Mouse (Mus musculus) kidney, adult 11 months (tissue): ENCODE data around the gene C87436.

Source experiments
- DNase-seq: peaks from one replicate; pipeline ENCODE4 v3.0.0; 2022

Gene C87436

DNA sequence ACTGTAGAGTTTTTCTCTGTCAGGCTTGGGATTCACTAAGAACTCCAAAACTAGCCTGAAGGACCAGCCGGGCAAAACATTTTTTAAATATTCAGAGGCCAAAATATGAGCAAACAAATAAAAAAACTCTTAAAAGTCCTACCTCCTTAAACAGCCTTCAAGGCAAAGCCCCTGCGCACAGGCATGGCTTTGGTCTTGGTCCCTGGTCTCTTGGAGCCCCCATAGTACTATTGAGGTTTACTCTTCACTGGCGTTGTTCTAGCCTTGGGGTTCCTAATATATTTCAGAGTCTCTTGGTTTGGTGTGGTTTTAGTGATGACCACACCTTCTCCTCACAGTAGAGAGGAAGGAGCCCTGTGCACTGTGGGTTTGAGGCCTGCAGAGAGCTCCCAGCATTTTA, 6.6 kb upstream of the C87436 start:
- no peak for DNase-seq

DNA sequence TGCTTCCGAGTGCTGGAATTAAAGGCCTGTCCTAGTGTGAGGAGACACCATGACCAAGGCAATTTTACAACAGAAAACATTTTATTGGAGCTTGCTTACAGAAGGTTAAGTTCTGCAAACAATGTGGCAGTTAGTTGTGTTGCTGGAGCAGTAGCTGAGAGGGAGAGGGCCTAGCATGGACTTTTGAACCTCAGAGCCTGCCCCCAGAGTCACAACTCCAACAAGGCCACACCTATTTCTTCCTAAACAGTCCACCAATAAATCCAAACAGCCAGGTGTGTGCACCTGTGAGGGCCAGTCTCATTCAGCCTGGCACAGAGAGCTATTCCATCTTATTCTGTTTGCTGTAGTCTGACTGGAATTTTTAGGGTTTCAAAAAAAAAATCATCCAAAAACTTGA, 4.5 kb upstream of the C87436 start:
- no peak for DNase-seq

DNA sequence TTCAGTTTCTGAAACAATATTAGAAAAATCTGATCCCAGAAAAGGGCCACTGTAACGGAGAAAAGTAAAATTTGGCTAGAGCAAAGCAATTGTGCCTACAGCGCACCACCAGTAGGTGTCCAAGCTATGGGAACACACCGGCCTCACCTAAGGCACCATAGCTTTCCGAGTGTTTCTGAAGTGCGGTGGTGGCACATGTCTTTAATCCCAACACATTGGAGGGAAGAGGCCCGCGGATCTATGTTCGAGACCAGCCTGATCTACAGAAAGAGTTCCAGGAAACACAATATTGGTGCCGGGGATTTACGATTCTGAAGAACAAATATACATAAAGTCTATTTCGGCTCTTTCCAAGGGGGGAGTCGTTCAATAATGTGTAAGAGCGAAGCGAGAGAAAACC, 463 bp upstream of the C87436 start:
- peak; percentile 55 for DNase-seq

DNA sequence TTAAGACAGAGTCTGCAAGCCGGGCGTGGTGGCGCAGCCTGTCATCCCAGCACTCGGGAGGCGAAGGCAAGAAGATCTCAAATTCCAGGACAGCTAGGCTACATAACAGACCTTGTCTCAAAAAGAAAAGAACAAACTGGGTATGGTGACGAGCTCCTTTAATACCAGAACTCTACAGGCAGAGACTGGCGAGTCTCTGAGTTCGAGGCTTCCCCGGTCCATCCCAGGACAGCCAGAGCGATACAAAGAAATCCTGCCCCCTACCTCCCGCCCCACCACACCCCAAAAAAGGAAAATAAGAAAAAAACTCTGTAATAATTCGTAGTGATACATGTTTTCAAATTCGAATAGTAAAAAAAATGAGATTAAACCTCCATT, 934 bp downstream of the C87436 start:
- no peak for DNase-seq

DNA sequence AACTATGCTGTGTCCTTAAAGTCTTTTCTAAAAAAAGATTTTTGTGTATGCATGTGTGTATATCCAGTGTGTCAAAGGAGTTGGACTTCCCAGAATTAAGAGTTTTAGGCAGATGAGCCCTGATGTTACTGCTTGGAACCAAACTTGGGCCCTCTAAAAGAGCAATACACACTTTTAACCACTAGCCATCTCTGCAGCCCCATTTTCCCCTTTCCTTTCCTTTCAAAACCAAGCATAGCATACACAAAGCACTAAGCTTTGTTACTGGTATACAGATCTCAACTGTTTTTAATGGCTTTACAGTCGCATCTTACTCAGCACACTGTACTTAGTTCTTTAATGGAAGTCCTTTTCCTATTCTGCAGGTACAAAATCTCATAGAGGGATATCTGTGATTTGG, 1.4 kb downstream of the C87436 start:
- no peak for DNase-seq

DNA sequence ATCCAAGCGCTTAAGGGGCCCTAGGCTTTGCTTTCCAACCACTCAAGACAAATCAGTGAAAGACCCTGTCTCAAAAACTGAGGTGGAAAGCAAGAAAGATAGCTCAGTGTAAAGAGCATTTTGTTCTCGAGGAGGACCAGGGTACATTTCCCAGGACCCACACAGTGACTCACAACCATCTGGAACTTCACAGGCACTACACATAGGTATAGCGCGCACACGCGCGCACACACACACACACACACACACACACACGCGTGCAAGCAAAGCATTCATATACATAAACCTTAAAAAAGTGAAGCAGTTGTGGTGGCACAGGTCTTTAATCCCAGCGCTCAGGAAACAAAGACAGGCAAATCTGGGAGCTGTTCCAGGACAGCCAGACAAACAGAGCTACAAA, 3.4 kb downstream of the C87436 start:
- DNase-seq: no peak

DNA sequence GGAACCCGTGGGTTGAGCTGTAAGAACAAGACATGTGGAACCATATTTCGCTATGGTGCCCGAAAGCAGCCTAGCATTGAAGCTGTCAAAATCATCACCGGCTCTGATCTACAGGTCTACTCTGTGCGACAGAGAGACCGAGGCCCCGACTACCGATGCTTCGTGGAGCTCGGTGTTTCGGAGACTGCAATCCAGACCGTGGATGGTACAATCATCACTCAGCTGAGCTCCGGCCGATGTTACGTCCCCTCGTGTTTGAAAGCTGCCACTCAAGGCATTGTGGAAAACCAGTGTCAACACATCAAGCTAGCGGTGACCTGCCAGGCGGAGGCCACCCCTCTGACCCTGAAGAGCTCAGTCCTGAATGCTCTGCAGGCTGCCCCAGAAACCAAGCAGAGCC, 7.4 kb downstream of the C87436 start:
- DNase-seq: no peak

DNA sequence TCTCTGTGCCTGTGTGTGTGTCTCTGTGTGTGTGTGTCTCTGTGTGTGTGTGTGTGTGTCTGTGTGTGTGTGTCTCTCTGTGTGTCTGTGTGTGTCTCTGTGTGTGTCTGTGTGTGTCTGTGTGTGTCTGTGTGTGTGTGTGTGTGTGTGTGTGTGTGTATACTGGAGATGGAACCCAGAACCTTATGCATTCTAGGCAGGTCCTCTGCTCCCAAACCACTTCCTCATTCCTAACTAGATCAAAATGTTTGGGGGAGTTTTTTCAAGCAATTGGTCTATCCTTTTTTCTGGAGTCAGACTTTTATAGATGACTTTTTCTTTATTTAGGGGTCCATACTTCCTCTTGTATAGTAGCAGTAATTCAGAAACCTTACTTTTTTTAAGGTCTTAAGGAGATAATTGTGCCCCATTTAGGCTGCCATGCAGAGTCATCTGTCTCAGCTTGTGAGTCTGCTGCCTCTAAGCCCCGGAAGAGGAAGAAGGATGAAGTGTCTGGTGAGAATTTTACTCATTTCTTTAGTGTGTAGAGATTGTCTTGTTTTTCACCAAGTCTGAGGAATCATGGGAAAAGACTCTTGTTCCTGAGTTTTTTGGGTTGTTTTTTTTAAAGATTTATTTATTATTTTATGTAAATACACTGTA, 8.9 kb downstream of the C87436 start:
- DNase-seq: no peak

DNA sequence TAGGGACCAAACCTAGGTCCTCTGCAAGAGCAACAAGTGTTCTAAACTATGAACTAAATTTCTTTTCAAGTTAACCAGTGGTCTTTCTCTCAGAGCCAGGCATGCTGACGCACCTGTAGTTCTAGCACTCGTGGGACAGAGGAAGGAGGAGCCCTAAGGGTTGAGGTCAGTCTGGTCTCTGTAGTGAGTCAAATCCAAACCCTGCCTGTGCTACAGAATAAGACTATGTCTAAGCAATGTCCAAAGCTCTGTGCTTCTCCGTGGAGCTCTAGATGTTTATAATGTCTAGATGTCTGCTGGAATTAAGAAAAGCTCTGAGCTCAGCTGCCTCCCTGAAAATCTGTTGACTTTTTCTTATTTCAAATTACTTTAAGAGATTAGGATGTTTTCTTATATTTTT, 18.6 kb downstream of the C87436 start:
- DNase-seq: no peak

DNA sequence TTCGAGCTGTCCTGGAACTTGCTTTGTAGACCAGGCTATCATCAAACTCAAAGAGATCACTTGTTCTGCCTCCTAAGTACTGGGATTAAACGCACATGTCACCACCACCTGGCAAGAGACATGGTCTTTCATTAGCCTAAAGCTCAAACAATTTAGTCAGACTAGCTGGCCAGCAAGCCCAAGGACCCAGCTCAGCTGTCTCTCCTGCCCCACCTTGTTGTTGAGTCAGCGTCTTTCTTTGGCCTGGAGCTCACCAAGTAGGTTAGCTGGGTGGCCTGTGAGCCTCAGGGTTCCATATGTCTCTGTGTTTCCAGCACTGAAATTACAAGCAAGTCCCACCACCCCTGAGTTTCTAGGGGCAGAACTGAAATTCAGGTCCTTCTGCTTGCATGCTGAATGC, 24.9 kb downstream of the C87436 start:
- DNase-seq: no peak

DNA sequence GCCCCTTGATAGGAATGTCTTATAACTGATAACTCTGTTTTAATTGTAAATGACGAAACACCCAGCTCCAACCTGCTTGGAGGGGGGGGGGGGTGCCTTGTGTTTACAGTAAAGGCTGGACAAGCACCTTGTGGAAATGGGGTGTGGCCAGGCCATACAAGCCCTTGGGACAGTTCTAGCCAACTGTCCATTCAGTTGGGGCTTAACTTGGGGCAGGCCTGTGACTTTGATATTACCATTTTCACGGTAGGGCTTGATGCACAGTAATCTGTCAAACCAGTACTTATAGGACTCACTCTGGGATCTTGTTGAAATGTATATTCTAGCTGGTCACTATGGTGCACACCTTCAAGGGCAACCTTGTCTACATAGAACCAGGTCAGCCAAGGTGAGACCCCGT, 33.1 kb downstream of the C87436 start:
- no peak for DNase-seq

DNA sequence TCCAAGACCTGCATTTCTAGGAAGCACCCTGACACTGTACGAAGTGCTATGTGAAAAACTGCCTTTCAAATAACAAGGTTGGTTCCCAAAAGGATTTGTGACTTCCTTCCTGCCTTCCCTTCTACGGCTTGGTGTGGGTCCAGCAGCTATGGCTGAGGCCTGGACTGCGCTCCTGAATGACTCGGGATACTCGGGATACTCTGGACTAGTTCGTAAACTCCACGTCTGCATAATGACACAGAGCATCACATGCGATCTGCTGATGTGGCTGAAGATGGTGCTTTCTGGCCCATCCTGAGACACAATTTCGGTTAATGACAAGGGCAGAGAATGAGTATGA, 33.6 kb downstream of the C87436 start:
- no peak for DNase-seq

DNA sequence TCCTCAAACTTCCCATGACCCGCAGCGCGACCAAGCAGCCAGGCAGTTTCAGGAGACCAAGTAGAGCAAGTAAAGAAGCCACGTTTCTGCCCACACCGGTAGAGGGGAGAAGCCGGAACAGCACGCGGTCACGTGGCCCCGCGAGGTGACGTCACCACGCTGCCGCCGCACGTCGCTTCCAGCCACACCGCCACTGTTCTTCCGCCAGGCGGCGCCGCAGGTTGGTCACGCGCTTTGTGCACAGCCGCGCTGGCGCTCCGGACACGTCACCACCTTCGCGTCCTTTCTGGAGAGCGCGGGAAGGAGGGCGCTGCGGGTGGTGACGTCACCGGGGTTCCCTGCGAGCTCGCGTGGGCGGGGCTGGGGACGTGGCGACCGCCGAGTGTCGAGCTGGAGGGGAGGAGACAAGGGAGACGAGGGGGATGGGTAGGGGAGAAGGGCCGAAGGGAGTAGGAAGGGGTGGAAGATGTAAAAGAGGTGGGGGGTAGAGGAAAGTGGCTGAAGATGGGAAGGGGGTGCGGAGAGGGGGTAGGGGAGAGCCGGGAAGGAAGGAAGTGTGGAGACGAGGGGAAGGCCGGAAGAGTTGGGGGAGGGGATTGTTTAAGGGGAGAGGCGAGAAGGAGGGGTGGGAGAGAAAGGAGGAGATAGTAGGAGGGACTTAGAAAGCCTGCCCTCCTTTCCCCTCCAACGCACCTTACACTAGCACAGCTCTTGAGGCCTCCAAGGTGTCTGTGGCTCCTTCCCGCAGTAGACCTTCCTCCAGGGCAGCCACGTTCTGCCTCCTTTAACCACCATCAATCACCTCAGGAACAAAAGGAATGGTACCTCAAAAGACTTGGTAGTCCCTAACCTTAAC, 34.2 kb downstream of the C87436 start:
- DNase-seq: peak; percentile 99

DNA sequence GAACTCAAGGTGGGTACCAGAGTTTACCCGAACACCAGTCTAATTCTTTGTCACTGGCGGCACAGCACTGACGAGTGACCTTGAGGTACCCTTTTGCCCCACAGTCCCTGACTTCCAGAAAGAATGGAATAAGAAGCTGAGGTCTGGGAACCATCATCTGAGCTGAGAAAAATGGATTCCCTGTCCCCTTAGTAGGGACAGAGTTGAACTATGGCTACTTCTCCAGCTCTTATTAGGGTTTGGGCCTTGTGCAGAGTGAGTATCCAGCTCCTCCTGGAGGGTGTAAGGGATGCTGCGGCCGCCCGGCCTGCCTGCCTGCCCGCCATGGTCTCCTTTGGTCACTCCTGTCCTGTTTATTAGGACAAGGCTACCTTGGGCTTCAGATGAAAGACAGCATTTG, 34.9 kb downstream of the C87436 start:
- peak; percentile 49 for DNase-seq

DNA sequence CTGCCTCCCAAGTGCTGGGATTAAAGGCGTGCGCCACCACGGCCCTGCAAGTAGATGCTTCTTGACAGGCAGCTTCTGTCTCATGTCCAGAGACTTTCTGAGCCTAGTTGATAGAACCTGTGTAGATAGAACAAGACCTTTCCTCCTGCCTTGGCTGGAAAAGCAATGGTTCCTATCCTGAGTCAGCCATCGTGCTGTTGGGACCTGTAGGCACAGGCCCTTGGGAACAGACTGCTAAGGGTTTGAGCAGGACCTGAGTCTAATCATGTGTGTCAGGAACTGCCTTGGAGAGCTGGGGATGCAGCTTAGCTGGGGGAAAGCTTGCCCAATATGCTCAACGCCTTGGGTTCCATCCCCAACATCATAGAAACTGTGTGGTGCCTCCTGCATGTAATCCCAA, 35.9 kb downstream of the C87436 start:
- DNase-seq: peak; percentile 12

DNA sequence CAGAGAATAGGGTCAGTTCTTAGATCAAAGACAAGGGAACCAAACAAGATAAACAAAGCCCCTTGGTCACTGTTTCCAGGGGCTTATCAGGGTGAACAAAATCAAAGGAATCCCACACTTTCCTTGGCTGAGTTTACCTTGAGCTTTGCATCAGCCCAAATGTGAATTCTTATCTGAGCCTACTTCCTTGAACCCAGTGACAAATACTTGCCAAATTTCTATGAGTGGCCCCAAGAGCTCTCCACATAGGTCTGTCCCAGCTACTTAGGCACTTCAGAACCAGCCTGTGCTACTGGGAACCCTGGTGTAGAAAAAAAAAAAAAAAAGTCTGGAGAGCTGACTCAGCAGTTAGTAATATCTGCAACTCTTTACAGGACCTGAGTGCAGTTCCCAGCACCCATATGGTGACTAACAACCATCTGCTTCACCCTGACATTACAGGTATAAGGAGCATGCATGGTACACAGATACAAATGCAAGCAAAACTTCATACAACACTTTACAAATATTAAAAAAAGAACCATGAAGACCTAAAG, 36.5 kb downstream of the C87436 start:
- DNase-seq: peak; percentile 0

DNA sequence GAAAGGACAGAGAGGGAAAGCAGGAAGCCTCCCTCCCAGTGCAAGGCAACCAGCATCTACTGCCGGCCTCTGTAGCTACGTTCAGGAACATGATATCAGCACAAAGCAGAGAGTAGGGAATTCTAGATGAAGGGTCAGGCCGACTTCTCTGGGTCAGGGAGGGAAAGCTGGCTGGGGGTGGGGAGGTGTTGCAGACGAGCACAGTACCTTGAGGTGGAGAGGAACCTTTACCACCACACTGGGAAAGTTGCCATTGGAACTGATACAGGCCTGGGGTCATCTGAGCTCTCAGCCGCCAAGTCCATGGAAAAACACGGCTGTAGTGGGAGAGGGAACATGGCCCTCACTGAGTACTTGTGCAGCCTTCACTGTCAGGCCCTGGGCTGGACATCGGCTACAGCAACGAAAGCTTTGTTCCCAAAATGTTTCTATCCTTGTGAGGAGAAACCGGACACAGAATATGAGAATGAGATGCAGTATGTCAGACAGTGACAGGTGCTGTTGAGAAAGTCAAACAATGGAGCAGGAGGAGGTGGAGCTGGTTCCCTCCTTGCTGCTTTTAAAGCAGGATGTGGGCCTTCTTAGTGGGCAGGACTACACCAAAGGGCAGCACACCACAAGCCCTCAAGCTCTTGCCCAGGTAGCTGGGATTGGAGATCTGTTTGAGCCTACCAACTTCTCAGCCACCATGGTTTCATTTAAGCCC, 37.4 kb downstream of the C87436 start:
- DNase-seq: no peak

DNA sequence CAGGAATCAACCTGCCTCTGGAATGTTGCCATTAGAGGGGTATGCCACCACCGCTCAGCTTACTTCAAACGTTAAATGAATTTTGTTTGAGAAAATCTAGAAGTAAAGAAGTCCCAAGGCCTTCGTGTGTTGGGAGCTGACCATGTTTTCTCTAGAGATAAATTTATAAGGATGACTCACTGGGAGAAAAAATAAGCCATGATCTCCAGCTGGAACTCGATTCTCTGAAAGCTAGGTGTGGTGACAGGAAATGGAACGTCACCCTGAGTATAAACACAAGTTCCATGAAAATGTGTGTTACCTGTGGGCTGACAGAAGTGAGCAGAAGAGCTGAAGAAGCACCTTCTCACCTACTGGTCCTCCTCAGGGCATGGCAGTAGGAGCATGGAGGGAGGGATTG, 38.8 kb downstream of the C87436 start:
- no peak for DNase-seq

DNA sequence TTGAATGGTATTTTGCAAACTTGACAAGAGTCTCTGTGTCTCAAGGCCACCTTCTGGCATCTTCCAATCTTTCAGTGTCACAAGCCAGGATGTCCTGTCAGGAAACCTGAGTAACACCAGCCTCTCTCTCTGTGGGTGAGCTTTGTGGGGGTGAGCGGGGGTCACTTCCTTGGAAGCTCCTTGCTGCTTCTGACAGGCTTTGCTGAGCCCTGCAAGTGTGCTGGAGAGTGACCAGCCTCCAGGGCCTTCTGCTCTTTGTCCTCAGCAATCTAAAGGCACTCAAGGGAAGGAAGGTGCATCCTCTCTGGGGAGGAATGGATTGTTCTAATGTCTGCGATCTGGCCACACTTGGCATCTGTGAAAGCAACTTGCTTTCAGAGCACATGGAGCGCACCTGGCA, 41.1 kb downstream of the C87436 start:
- peak; percentile 72 for DNase-seq

DNA sequence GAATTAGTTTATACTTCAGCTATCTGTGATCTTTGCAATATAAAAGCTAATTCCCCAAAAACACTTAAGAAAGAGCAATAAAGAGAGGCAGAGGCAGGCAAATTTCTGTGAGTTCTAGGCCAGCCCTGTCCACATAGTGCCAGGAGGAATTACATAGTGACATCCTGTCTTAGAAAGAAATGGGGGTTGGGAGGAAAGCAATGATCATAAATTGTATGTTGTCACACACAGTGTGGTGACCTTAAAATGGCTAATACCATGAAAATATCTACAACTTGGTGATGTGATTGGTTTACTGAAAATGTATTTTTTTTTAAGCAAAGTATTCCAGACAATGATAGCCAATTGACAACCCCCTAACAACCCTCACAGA, 41.6 kb downstream of the C87436 start:
- DNase-seq: no peak

DNA sequence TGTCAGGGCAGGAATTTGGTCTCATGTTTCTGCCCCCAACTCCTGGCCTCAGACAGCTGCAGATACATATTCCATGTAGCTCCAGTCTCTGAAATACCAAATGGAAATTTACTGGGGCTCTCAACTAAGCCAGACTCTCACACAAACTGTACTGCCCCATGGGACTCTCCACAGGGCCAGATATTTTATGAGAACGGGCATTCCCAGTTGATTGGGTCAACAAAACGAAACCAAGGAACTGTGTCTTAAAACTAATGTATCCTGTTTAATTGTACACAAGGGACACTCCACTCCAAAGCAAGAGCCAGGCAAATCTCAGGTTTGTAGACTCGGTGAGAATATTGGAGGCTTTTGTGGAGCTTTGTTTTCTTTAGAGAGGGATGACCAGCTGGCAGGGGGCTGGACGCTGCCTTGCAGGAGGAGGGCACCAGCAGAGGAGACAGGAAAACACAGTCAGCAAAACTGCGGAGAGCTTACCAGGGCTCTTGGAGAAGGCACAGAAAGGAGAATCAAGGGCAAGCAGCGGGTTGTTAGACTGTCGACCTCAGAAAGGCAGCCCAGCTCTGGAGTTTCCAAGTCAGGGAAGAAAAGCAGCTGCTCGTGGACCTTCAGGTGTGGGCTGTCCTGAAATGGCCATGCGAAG, 42.1 kb downstream of the C87436 start:
- DNase-seq: peak; percentile 70

DNA sequence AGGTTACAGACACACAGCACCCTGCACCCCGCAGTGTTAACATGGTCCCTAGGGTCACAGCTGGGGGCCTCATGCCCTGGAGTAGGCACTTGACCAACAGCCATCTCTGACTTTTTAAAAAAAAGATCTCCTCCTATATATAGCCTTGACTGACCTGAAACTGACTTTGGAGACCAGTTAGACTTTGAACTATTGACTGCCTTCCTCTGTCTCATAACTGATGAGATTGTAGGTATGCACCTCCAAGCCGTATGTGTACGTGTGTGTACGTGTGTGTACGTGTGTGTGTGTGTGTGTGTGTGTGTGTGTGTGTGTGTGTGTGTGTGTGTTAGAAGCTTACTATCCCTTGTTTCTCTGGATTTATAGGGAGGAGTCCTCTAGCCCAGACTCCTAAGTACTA, 43.7 kb downstream of the C87436 start:
- DNase-seq: no peak

DNA sequence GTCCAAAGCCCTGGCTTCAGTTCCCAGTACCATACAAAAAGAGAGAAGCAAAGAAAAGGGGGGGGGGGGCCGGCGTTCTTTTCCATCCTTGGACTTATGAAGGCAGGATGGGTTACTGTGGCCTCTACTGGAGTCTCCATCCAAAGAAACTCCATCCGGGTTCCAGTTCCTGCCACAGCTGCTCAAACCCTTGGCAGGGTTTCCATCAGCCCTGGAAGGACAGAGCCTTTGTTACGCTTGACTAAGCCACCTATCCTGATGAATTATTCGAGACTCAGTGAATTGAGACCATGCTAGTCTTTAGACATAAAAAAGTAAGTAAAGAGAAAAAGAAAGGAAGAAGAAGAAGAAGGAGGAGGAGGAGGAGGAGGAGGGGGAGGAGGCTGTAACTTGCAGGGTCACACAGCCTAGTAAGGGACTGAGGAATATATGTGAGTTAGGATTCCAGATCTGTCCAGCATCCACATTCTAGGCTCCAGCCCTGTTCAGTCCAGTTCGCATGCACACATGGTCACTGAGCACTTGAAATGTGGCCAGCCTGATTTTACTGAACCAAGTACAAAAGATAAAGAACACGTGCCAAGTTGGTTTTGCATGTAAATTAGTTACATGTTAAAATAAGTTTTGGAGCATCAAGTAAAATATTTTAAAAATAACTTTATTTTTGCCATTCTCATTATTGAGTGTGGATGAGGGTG, 47.9 kb downstream of the C87436 start:
- DNase-seq: peak; percentile 62
